Mouse (Mus musculus) bone marrow, adult 2 months (tissue): ENCODE results near the gene Kitl. TPM values are rescaled to one million over a fixed set of nuclear protein-coding genes. Genes with fewer than 3 reads are reported as not detected.

Source experiments
- H3K27ac ChIP-seq: fragments of 200-500 bp; 2 replicates; pipeline ENCODE4 v1.5.1; 2012; ENCODE audit warnings: low read depth, mild to moderate bottlenecking, control low read depth, inconsistent platforms, low read length; ENCODE audit not compliant: control insufficient read depth, poor library complexity, insufficient read depth
- H3K4me1 ChIP-seq: fragments of 200-500 bp; 2 replicates; pipeline ENCODE4 v1.6.1; 2011; ENCODE audit warnings: low read length; ENCODE audit not compliant: control insufficient read depth, insufficient read depth
- H3K4me3 ChIP-seq: fragments of 200-500 bp; replicated peaks from 2 replicates; pipeline ENCODE3; 2011; ENCODE audit warnings: mild to moderate bottlenecking, low read depth, low read length, control low read depth; ENCODE audit not compliant: control insufficient read depth
- CTCF ChIP-seq: fragments of 200-500 bp; IDR thresholded peaks from 2 replicates; pipeline ENCODE4 v1.5.1; 2011; ENCODE audit warnings: low read length, control low read depth; ENCODE audit not compliant: control insufficient read depth, insufficient read depth
- POLR2A ChIP-seq: fragments of 200-500 bp; IDR thresholded peaks from 2 replicates; pipeline ENCODE4 v1.6.1; 2011; ENCODE audit warnings: low read depth, mild to moderate bottlenecking, control low read depth, low read length, borderline replicate concordance; ENCODE audit not compliant: control insufficient read depth
- WGBS: fragments of 180-500 bp; shearing (Covaris S2); methylation state at CpG from one replicate; pipeline ENCODE4 v1.1.7; 2018; 5-methylcytosine and 5-hydroxymethylcytosine counted together
- polyA plus RNA-seq: library from polyadenylated mRNA; stranded (reverse); fragments of >200 nt; gene quantifications from 2 replicates; pipeline ENCODE4 v1.2.4, GENCODE M21; 2011; ENCODE audit warnings: low replicate concordance; ENCODE audit not compliant: missing spikeins, insufficient read depth, insufficient read length

The Kitl gene
- polyA plus RNA-seq, 1 experiment, result 5.8 TPM

DNA sequence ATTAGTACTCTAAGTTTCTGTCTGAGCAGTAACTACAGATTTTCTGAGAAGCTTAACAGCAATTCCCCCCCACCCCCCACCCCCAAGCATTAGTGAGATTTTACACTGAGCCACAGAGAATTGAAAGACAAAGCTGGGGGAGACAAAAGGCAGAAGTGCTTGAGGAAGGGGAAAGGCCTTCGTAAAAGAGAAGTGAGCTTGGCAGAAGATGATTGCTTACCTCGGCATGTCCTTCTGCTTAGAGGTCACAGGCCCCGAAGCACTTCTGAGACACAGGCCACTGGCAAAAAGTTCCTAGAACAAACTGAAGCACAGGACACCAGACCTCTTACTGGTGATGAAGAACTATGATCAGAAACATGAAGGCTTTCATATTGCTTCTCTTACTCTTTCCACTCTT is 123.1 kb downstream of the Kitl start:
- H3K4me3 ChIP-seq, result no peak overlapping the region

DNA sequence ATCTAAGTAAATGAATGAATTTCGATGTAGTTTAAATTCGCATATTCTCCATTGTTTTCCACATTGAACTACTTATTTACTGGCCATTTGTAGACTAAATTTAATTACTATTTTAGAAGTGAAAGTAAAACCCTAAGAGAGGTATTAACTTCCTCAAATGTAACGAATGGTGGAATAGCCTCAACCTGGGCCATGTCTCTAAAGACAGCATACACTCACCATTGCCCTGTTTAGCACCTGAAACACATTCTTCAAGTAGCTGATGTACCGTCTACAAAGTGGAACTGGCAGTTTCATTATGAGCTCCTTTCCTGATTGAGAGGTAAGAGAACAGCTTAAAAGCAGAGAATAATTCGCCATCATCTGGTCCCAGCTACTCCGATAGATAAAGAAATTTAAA is 132.7 kb downstream of the Kitl start:
- no peak for TF ChIP-seq CTCF
- no peak for TF ChIP-seq POLR2A
- no peak overlapping the region for H3K27ac ChIP-seq
- 63% methylated on average over 6 of the region's 6 CpGs for WGBS
- no peaks in the 10 kb centered on the region for H3K4me1 ChIP-seq
- no peak overlapping the region for H3K4me3 ChIP-seq

More for the DNA sequence above, 123.1 kb downstream of the Kitl start:
- no peak overlapping the region for H3K27ac ChIP-seq
- TF ChIP-seq POLR2A (no peak), CTCF (no peak)
- no peaks in the 10 kb centered on the region for H3K4me1 ChIP-seq
- 10% methylated on average over 3 of the region's 3 CpGs for WGBS
